Mouse (Mus musculus): ENCODE measurements around the gene Gm42906. TPM values are rescaled to one million over a fixed set of nuclear protein-coding genes. Genes with fewer than 3 reads are reported as not detected.
A peak's percentile ranks its signal among the peaks of the same experiment; 100 is the strongest.

Gene Gm42906
- total and polyA plus RNA-seq, 3 experiments = not detected

- dilution Hi-C loops (cut with MboI; ENCODE audit: extremely low pct_ligation_motif_present, extremely low pct_unique_long_range_greater_than_20kb, low sequenced_read_pairs) = no loop called here
- Histone ChIP-seq H3K9me3 (replicated peaks; ENCODE audit: low read length) (no peaks in the 10 kb centered on the region), H3K4me1 (ENCODE audit: control insufficient read depth in 1 of 2, insufficient read depth in 2 of 2) (peaks cover 19 to 29% of the 10 kb centered on the region in 2 experiments), H3K4me3 (replicated peaks in 1 of 3; ENCODE audit: low read depth in 2 of 3, low read length in 2 of 3, poor library complexity in 1 of 3) (no peak overlapping the region), H3K27ac (ENCODE audit: insufficient read depth, low read depth) (peak overlapping the region; percentile 45), H3K9ac (ENCODE audit: insufficient read depth, low read depth) (peak overlapping the region; percentile 51), H3K27me3 (replicated peaks) (no peaks in the 10 kb centered on the region), H3K36me3 (replicated peaks in 1 of 2; ENCODE audit: control insufficient read depth in 1 of 2, insufficient read depth in 1 of 2, low read length in 1 of 2) (no peaks in the 10 kb centered on the region), H3K79me2 (replicated peaks; ENCODE audit: control insufficient read depth, extremely low read depth, insufficient read depth, poor library complexity, severe bottlenecking) (no peaks in the 10 kb centered on the region), H3K4me2 (ENCODE audit: insufficient read depth, low read depth, poor library complexity, severe bottlenecking) (peak overlapping the region; percentile 33)
- no peak for TF ChIP-seq BHLHE40 (IDR thresholded peaks at IDR 0.05; ENCODE audit: low read depth, low read length)
- no peak for TF ChIP-seq SMC3 (IDR thresholded peaks at IDR 0.05; ENCODE audit: low read depth, low read length)
- TF ChIP-seq TCF12 (IDR thresholded peaks at IDR 0.05; ENCODE audit: low read depth, low read length) = peak; percentile 23; the same call in 1 of the 2 replicates
- peak; percentile 39; the same call in 1 of the 2 replicates for TF ChIP-seq SIN3A (IDR thresholded peaks at IDR 0.05; ENCODE audit: low read length)
- no peak for TF ChIP-seq CHD1 (IDR thresholded peaks at IDR 0.05; ENCODE audit: low read depth, low read length)
- 0 out of 2 replicates have a peak, but pooled peaks have one; percentile 13 for TF ChIP-seq MAZ (IDR thresholded peaks at IDR 0.05; ENCODE audit: low read depth, low read length)
- DNase-seq (ENCODE audit: extremely low read depth) = no peak
- in situ Hi-C loops (cut with MboI; ENCODE audit: low pct_ligation_motif_present, low pct_unique_long_range_greater_than_20kb, low sequenced_read_pairs) = no loop called here
Observed at GRCm38 (mm10) chr5:151142671-151143601, 285.0 kb downstream of the Gm42906 start.

- Histone ChIP-seq H3K4me3 (replicated peaks in 1 of 3; ENCODE audit: low read depth in 2 of 3, low read length in 2 of 3, poor library complexity in 1 of 3) (no peak overlapping the region), H3K4me1 (ENCODE audit: control insufficient read depth in 1 of 2, insufficient read depth in 2 of 2) (peaks cover 19 to 29% of the 10 kb centered on the region in 2 experiments), H3K36me3 (replicated peaks in 1 of 2; ENCODE audit: control insufficient read depth in 1 of 2, insufficient read depth in 1 of 2, low read length in 1 of 2) (no peaks in the 10 kb centered on the region), H3K9me3 (replicated peaks; ENCODE audit: low read length) (no peaks in the 10 kb centered on the region), H3K9ac (ENCODE audit: insufficient read depth, low read depth) (peak overlapping the region; percentile 51), H3K27ac (ENCODE audit: insufficient read depth, low read depth) (no peak overlapping the region), H3K4me2 (ENCODE audit: insufficient read depth, low read depth, poor library complexity, severe bottlenecking) (peak overlapping the region; percentile 33), H3K27me3 (replicated peaks) (no peaks in the 10 kb centered on the region), H3K79me2 (replicated peaks; ENCODE audit: control insufficient read depth, extremely low read depth, insufficient read depth, poor library complexity, severe bottlenecking) (no peaks in the 10 kb centered on the region)
- peak; percentile 67 for DNase-seq (ENCODE audit: extremely low read depth)
- in situ Hi-C loops (cut with MboI; ENCODE audit: low pct_ligation_motif_present, low pct_unique_long_range_greater_than_20kb, low sequenced_read_pairs) = no loop called here
- dilution Hi-C loops (cut with MboI; ENCODE audit: extremely low pct_ligation_motif_present, extremely low pct_unique_long_range_greater_than_20kb, low sequenced_read_pairs) = no loop called here
- TF ChIP-seq CHD2 (IDR thresholded peaks at IDR 0.05; ENCODE audit: low read length) = no peak
- peak; percentile 46; the same call in 1 of the 2 replicates for TF ChIP-seq MXI1 (IDR thresholded peaks at IDR 0.05; ENCODE audit: low read depth, low read length)
- no peak for TF ChIP-seq GABPA (IDR thresholded peaks at IDR 0.05; ENCODE audit: insufficient replicate concordance, low read depth, low read length)
- TF ChIP-seq POLR2A (IDR thresholded peaks at IDR 0.05; ENCODE audit: low read depth, low read length) = no peak
- TF ChIP-seq E2F4 (IDR thresholded peaks at IDR 0.05; ENCODE audit: insufficient replicate concordance, low read depth, low read length) = 0 out of 2 replicates have a peak, but pooled peaks have one; percentile 23
- no peak for TF ChIP-seq ZKSCAN1 (IDR thresholded peaks at IDR 0.05; ENCODE audit: borderline replicate concordance, low read depth, low read length)
- no peak for TF ChIP-seq EP300 (IDR thresholded peaks at IDR 0.05; ENCODE audit: low read length)
- TF ChIP-seq BHLHE40 (IDR thresholded peaks at IDR 0.05; ENCODE audit: low read depth, low read length) = no peak
- peak; percentile 83; the same call in 1 of the 2 replicates for TF ChIP-seq MAZ (IDR thresholded peaks at IDR 0.05; ENCODE audit: low read depth, low read length)
- TF ChIP-seq NELFE (IDR thresholded peaks at IDR 0.05; ENCODE audit: low read depth, low read length) = no peak
- TF ChIP-seq ELF1 (IDR thresholded peaks at IDR 0.05; ENCODE audit: low read depth, low read length) = no peak
- TF ChIP-seq HCFC1 (IDR thresholded peaks at IDR 0.05; ENCODE audit: low read depth, low read length) = peak; percentile 48
- peak; percentile 27; the same call in 1 of the 2 replicates for TF ChIP-seq MAX (IDR thresholded peaks at IDR 0.05; ENCODE audit: low read length)
- TF ChIP-seq CHD1 (IDR thresholded peaks at IDR 0.05; ENCODE audit: low read depth, low read length) = peak; percentile 59; the same call in 1 of the 2 replicates
- no peak for TF ChIP-seq MAFK (IDR thresholded peaks at IDR 0.05; ENCODE audit: insufficient replicate concordance, low read length)
- TF ChIP-seq RAD21 (IDR thresholded peaks at IDR 0.05; ENCODE audit: low read depth, low read length) = peak; percentile 92
- peak; percentile 32 for TF ChIP-seq JUND (conservative IDR thresholded peaks at IDR 0.05; ENCODE audit: low read depth, low read length)
- peak; percentile 68 for TF ChIP-seq SIN3A (IDR thresholded peaks at IDR 0.05; ENCODE audit: low read length)
- TF ChIP-seq ZMIZ1 (IDR thresholded peaks at IDR 0.05; ENCODE audit: low read depth, low read length) = no peak
- no peak; the same call in 1 of the 2 replicates for TF ChIP-seq ZC3H11A (IDR thresholded peaks at IDR 0.05; ENCODE audit: low read depth, low read length)
- no peak for TF ChIP-seq UBTF (IDR thresholded peaks at IDR 0.05; ENCODE audit: low read depth, low read length)
- peak; percentile 92 for TF ChIP-seq SMC3 (IDR thresholded peaks at IDR 0.05; ENCODE audit: low read depth, low read length)
- no peak for TF ChIP-seq POLR2AphosphoS2 (IDR thresholded peaks at IDR 0.05; ENCODE audit: low read depth, low read length)
- TF ChIP-seq KAT2A (IDR thresholded peaks at IDR 0.05; ENCODE audit: insufficient replicate concordance, low read length) = no peak
- no peak for TF ChIP-seq TBP (conservative IDR thresholded peaks at IDR 0.05; ENCODE audit: low read depth, low read length)
- TF ChIP-seq ZNF384 (IDR thresholded peaks at IDR 0.05; ENCODE audit: low read depth, low read length) = peak; percentile 60; the same call in 1 of the 2 replicates
- peak; percentile 57; the same call in 1 of the 2 replicates for TF ChIP-seq MEF2A (IDR thresholded peaks at IDR 0.05; ENCODE audit: borderline replicate concordance, low read depth, low read length)
- no peak for TF ChIP-seq NRF1 (IDR thresholded peaks at IDR 0.05; ENCODE audit: low read depth, low read length)
Observed at GRCm38 (mm10) chr5:151142241-151142640, 285.7 kb downstream of the Gm42906 start.
